Mouse (Mus musculus): ENCODE measurements at regions not wholly inside any gene's neighbourhood (a gene's known extent, or its start where the extent isn't known, plus 50 kb on each side); places are given as distances from the start of the nearest gene placed in this dataset.

DNA sequence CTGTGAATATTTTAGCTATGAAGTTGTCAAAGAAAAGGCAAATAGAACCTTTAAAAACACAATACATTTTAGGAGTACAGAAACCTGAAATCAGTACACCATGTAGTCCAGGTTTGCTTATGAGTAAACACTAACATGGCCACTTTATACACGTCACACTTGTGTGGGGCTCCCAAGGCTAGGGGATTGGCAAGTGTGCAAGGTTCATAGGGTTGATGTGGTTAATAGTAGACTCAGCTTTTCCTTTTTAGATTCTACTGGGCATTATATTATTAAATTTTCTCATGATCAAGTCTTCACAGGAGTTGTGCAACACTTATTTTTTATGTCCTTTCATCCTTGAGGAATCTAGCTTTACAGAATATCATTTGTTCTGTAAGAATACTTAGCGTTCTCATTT is 88.7 kb downstream of the Car2 start:
- Histone ChIP-seq H3K9me3 (no peaks in the 10 kb centered on the region), H3K27me3 (no peaks in the 10 kb centered on the region), H3K9ac (replicated peaks) (no peak overlapping the region), H3K4me3 (replicated peaks) (no peak overlapping the region), H3K36me3 (no peaks in the 10 kb centered on the region), H3K4me2 (no peak overlapping the region), H3K27ac (no peak overlapping the region), H3K4me1 (replicated peaks) (0 out of 2 replicates have a peak, but pooled peaks cover 3% of the 10 kb centered on the region)
- no peak for ATAC-seq (ENCODE audit: insufficient number of reproducible peaks, insufficient read depth, low FRiP score, low TSS enrichment, low read depth)
- WGBS, result 90% methylated on average over 2 of the region's 2 CpGs

DNA sequence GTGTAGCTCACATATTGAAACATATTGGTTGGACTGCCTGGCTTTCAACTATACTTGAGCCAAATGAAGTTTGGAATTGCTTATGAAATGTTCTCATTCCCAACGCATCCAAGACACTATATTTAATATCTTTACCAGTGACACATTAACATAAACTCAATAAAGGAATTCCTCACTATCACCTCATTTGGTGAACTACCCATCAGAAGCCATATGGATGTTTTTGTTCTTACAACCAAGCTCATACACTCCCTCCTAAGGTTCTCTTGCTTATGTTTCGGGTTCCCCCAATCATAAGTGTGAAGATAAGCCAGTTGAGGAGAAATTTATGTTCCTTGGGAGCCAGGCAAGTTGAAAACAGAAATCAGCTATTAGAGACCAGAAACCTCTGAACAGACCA is 89.1 kb downstream of the Car2 start:
- 83% methylated on average over 2 of the region's 2 CpGs for WGBS
- H3K27me3 ChIP-seq, result no peaks in the 10 kb centered on the region
- 0 out of 2 replicates have a peak, but pooled peaks cover 3% of the 10 kb centered on the region for H3K4me1 ChIP-seq (replicated peaks)
- H3K27ac ChIP-seq, result no peak overlapping the region
- ATAC-seq (ENCODE audit: insufficient number of reproducible peaks, insufficient read depth, low FRiP score, low TSS enrichment, low read depth), result no peak
- H3K9me3 ChIP-seq, result no peaks in the 10 kb centered on the region
- no peak overlapping the region for H3K4me2 ChIP-seq
- H3K4me3 ChIP-seq (replicated peaks), result no peak overlapping the region
- H3K36me3 ChIP-seq, result no peaks in the 10 kb centered on the region
- H3K9ac ChIP-seq (replicated peaks), result no peak overlapping the region

DNA sequence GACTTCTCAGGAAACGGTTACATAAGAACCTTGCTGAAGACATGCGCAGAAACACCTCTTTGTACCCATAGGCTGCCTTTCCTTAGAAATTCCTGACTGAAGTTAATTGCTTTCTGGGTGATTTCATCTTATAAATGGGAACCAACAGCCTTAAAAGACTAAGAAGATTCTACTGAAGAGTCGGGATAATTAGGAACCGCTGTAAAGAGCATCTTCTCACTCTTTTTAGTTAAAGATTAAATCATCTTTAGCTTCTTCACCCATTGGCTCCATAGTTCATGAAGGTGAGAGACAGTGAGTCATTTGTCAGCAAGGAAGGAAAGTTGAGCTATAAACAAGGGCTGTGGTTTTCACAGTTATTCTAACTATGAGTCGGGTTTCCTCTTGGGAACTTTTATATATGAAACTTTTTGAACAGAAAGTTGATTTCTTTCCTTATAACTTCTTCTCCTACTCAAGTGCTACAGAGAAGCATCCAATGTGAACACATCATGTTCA is 93.1 kb downstream of the Car2 start:
- H3K4me3 ChIP-seq (replicated peaks), result no peak overlapping the region
- H3K27ac ChIP-seq, result no peak overlapping the region
- H3K9me3 ChIP-seq, result no peaks in the 10 kb centered on the region
- ATAC-seq (ENCODE audit: insufficient number of reproducible peaks, insufficient read depth, low FRiP score, low TSS enrichment, low read depth), result no peak
- no peak overlapping the region for H3K4me2 ChIP-seq
- H3K36me3 ChIP-seq, result no peaks in the 10 kb centered on the region
- H3K27me3 ChIP-seq, result no peaks in the 10 kb centered on the region
- 86% methylated on average over 5 of the region's 5 CpGs for WGBS
- no peak overlapping the region for H3K9ac ChIP-seq (replicated peaks)
- no peaks in the 10 kb centered on the region for H3K4me1 ChIP-seq (replicated peaks)

DNA sequence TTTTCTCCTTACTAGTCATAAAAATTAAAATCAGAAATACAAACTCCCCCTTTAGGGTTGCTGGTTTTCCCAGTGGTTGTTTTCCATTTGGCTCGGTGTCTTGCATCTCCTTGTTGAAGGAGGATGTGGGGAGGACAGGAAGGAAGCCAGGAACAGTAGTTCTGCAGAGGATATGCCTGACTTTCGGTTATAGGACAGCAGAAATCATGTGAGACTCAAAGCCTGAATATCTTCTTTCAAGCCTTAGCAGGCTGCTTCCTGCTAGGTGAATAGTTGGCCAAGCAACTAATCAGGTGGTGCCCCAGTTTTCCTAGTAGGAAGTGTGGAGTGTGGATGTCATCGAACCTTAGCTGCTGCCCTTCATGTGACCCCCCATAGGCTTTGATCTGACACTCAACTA is 103.6 kb downstream of the Car2 start:
- Histone ChIP-seq H3K4me3 (replicated peaks) (no peak overlapping the region), H3K9ac (replicated peaks) (no peak overlapping the region), H3K4me2 (no peak overlapping the region), H3K9me3 (no peaks in the 10 kb centered on the region), H3K27me3 (no peaks in the 10 kb centered on the region), H3K27ac (no peak overlapping the region), H3K36me3 (no peaks in the 10 kb centered on the region), H3K4me1 (replicated peaks) (no peaks in the 10 kb centered on the region)
- ATAC-seq (ENCODE audit: insufficient number of reproducible peaks, insufficient read depth, low FRiP score, low TSS enrichment, low read depth), result no peak
- 68% methylated on average over 3 of the region's 3 CpGs for WGBS

DNA sequence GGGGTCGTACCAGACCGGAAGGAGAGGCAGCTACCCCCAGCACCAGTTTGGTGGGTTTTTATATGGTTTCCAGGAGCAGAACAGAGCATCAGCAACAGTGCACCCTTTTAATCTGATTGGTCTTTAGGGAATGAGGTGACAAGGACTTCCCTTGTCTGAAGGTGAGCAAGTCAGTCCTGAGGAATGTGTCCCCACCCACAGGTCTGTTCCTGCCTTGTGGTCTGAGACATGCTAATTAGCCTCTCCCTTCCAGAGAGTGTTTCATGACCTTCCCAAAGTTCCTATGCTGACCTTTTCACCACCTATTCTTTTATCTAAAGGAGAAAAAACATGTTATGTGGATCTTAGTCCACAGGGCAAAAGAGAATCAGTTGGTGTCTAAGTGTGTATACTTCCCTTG is 107.9 kb downstream of the Car2 start:
- no peaks in the 10 kb centered on the region for H3K27me3 ChIP-seq
- no peak overlapping the region for H3K4me2 ChIP-seq
- no peak overlapping the region for H3K27ac ChIP-seq
- 72% methylated on average over 2 of the region's 2 CpGs for WGBS
- no peaks in the 10 kb centered on the region for H3K4me1 ChIP-seq (replicated peaks)
- H3K9me3 ChIP-seq, result no peaks in the 10 kb centered on the region
- H3K4me3 ChIP-seq (replicated peaks), result no peak overlapping the region
- H3K9ac ChIP-seq (replicated peaks), result no peak overlapping the region
- no peak for ATAC-seq (ENCODE audit: insufficient number of reproducible peaks, insufficient read depth, low FRiP score, low TSS enrichment, low read depth)
- no peaks in the 10 kb centered on the region for H3K36me3 ChIP-seq

DNA sequence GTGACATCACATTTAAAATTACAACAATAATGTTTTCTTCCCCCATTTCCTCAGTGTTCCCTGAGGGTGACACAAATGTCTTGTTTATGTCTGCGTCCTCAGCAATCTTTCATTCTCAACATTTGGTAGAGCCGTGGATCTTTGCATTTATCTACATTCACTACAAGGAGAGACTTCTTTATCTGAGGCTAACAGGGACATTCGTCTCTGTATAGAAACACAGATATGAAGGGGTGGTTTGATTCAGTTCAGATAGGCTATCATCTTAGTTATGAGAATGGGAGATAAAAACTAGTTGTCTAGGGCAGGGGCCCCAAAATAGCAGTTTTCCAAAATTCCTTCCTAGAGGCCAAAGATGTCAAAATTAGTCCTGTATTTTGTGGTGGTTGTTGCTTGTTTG is 111.2 kb downstream of the Car2 start:
- no peak for ATAC-seq (ENCODE audit: insufficient number of reproducible peaks, insufficient read depth, low FRiP score, low TSS enrichment, low read depth)
- H3K9ac ChIP-seq (replicated peaks), result no peak overlapping the region
- 94% methylated on average over 3 of the region's 3 CpGs for WGBS

DNA sequence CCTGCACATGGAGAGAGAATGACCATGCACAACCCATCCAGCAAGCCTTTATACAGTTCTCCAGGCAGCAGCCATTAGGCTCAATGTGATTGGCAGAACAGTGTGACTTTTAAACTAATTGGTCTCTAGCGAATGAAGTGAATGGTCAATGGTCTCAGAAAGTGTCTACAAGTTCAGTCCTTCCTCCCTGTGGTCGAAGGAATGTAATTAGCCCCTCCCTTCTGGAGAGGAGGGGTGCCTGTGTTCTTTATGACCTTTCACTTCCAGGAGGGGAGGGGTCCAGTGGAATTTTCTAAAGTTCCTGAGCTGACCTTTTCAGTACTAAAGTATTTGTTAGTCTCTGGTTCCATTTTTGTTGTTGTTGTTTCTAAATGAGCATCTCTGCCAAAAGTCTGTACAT is 112.4 kb downstream of the Car2 start:
- Histone ChIP-seq H3K9ac (replicated peaks) (no peak overlapping the region), H3K4me1 (replicated peaks) (0 out of 2 replicates have a peak, but pooled peaks cover 4% of the 10 kb centered on the region), H3K9me3 (no peaks in the 10 kb centered on the region), H3K27ac (no peak overlapping the region), H3K36me3 (no peaks in the 10 kb centered on the region), H3K4me2 (no peak overlapping the region), H3K4me3 (replicated peaks) (no peak overlapping the region), H3K27me3 (no peaks in the 10 kb centered on the region)
- WGBS, result 25% methylated on average over 2 of the region's 2 CpGs
- ATAC-seq (ENCODE audit: insufficient number of reproducible peaks, insufficient read depth, low FRiP score, low TSS enrichment, low read depth), result no peak

More for the DNA sequence above, 111.2 kb downstream of the Car2 start:
- Histone ChIP-seq H3K27ac (no peak overlapping the region), H3K4me3 (replicated peaks) (no peak overlapping the region), H3K4me2 (no peak overlapping the region), H3K4me1 (replicated peaks) (no peaks in the 10 kb centered on the region), H3K27me3 (no peaks in the 10 kb centered on the region), H3K9me3 (no peaks in the 10 kb centered on the region), H3K36me3 (no peaks in the 10 kb centered on the region)

DNA sequence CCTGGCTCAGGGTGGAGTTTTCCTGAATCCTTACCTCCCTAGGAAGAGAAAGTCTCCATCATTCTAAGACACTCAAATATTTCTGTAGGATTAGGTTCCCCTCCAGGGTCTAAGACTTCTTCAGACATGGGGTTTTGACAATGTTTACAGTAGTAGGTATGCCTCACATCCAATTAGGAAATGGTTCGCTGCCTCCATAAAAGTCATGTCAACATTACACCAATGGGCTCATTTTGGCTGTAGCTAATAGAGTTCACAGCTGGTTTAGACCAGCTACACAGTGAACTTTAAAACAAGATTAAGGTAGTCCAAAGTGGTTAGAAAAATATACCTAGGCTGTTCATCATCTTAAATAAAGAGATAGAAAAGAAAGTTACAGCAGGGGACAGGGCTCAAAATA is 113.3 kb downstream of the Car2 start:
- no peaks in the 10 kb centered on the region for H3K27me3 ChIP-seq
- H3K27ac ChIP-seq, result no peak overlapping the region
- no peak overlapping the region for H3K4me3 ChIP-seq (replicated peaks)
- WGBS, result 80% methylated on average over 1 of the region's 1 CpGs
- H3K4me1 ChIP-seq (replicated peaks), result 0 out of 2 replicates have a peak, but pooled peaks cover 4% of the 10 kb centered on the region
- H3K4me2 ChIP-seq, result no peak overlapping the region
- H3K9me3 ChIP-seq, result no peaks in the 10 kb centered on the region
- no peaks in the 10 kb centered on the region for H3K36me3 ChIP-seq
- ATAC-seq (ENCODE audit: insufficient number of reproducible peaks, insufficient read depth, low FRiP score, low TSS enrichment, low read depth), result no peak
- no peak overlapping the region for H3K9ac ChIP-seq (replicated peaks)

DNA sequence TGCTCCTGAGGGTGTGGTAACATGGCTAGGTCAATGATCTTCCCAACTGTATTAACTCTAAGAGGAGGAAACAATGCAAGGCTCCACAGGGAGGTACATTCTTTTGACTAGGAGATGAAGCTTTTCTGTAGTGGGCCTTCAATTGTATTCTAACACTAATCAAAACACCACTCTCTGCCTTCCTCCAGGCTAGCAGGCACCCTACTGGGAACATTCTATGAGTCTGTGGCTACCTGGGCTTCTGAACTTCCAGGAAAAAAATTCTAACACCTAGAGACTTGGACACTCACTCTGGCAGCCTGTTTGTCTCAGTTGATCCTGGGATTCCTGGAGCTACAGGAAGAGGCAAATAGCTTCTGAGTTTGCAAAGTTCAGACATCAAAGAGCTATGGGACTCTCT is 113.8 kb downstream of the Car2 start:
- no peaks in the 10 kb centered on the region for H3K36me3 ChIP-seq
- H3K9me3 ChIP-seq, result no peaks in the 10 kb centered on the region
- no peaks in the 10 kb centered on the region for H3K27me3 ChIP-seq
- no peak overlapping the region for H3K4me2 ChIP-seq
- no peak overlapping the region for H3K27ac ChIP-seq
- 0 out of 2 replicates have a peak, but pooled peaks cover 4% of the 10 kb centered on the region for H3K4me1 ChIP-seq (replicated peaks)
- H3K9ac ChIP-seq (replicated peaks), result no peak overlapping the region
- no peak for ATAC-seq (ENCODE audit: insufficient number of reproducible peaks, insufficient read depth, low FRiP score, low TSS enrichment, low read depth)
- no peak overlapping the region for H3K4me3 ChIP-seq (replicated peaks)

DNA sequence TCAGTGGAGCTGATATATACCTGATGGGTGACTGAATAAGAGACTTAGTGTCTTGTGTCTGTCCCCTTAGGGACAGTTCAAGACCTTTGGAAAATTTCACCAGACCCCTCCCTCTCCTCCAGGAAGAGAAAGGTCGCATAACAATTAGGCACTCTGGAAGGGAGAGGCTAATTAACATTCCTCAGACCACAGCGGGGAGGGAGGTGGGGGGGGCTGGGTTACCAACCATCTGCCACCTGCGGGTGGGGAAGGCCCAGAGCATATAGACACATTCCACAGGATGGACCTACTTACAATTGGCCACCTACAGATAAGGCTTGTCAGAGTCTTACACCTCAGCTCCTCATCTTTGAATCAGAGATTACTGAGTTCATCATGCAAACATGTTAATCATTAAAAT is 114.6 kb downstream of the Car2 start:
- no peak overlapping the region for H3K27ac ChIP-seq
- no peak overlapping the region for H3K4me2 ChIP-seq
- H3K4me1 ChIP-seq (replicated peaks), result 0 out of 2 replicates have a peak, but pooled peaks cover 4% of the 10 kb centered on the region
- 3% methylated on average over 3 of the region's 3 CpGs for WGBS
- H3K27me3 ChIP-seq, result no peaks in the 10 kb centered on the region
- H3K4me3 ChIP-seq (replicated peaks), result no peak overlapping the region
- H3K9me3 ChIP-seq, result no peaks in the 10 kb centered on the region
- no peaks in the 10 kb centered on the region for H3K36me3 ChIP-seq
- H3K9ac ChIP-seq (replicated peaks), result no peak overlapping the region
- no peak for ATAC-seq (ENCODE audit: insufficient number of reproducible peaks, insufficient read depth, low FRiP score, low TSS enrichment, low read depth)

DNA sequence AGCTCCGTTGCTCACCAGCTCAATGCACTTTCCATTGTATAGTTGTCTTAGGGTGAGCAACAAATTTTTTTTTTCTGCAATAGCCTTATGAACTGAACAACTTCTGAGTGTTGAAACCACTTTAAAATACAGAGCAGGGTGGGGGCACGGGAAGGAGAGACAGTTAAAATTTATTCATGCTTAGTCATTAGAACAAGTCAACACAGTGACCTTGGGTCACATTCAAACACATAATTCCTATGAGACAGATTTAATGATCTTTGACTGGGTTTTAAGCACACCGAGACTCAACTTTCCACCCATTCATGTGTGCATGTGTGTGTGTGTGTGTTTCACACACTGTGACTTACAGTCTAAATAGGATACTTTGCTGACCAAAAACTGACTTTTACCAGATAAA is 121.7 kb downstream of the Car2 start:
- WGBS, result 53% methylated on average over 3 of the region's 3 CpGs
- no peaks in the 10 kb centered on the region for H3K36me3 ChIP-seq
- H3K27me3 ChIP-seq, result no peaks in the 10 kb centered on the region
- H3K4me3 ChIP-seq (replicated peaks), result no peak overlapping the region
- no peak overlapping the region for H3K4me2 ChIP-seq
- 0 out of 2 replicates have a peak, but pooled peaks cover 4% of the 10 kb centered on the region for H3K4me1 ChIP-seq (replicated peaks)
- no peak for ATAC-seq (ENCODE audit: insufficient number of reproducible peaks, insufficient read depth, low FRiP score, low TSS enrichment, low read depth)
- no peak overlapping the region for H3K27ac ChIP-seq
- no peak overlapping the region for H3K9ac ChIP-seq (replicated peaks)
- H3K9me3 ChIP-seq, result no peaks in the 10 kb centered on the region

DNA sequence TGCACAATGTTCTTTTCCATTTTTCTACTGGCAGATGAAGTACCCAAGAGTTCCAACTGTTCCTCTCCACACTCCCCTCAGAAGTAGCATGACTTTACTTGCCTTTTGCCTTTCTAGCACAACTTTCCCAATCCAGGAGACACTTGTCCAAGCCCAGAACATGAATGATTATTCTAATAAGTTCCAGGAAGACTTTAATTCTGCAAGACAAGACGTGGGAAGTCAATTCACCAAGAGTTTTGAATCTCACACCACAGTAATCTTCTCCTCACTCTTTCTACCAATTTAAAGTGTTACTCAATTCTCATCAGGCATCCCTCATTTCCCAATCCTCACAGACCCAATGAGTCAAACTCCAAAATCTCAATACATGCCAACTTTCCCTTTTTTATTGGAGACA is 122.4 kb downstream of the Car2 start:
- Histone ChIP-seq H3K4me3 (replicated peaks) (no peak overlapping the region), H3K36me3 (no peaks in the 10 kb centered on the region), H3K9me3 (no peaks in the 10 kb centered on the region), H3K4me1 (replicated peaks) (0 out of 2 replicates have a peak, but pooled peaks cover under 1% of the 10 kb centered on the region), H3K27me3 (no peaks in the 10 kb centered on the region), H3K4me2 (no peak overlapping the region), H3K9ac (replicated peaks) (no peak overlapping the region), H3K27ac (no peak overlapping the region)
- no peak for ATAC-seq (ENCODE audit: insufficient number of reproducible peaks, insufficient read depth, low FRiP score, low TSS enrichment, low read depth)
- 57% methylated on average over 1 of the region's 1 CpGs for WGBS
